Mouse (Mus musculus): Measurements from ENCODE around the gene Mup1. TPM values are rescaled to one million over a fixed set of nuclear protein-coding genes. Genes with fewer than 3 reads are reported as not detected.
"Not testable (repeated sequence)": the region's sequence is repeated elsewhere in the genome, so short reads cannot be mapped to it uniquely, and the experiment has no call there.

Gene Mup1
- polyA plus RNA-seq (2014; fragmentation: Nextera tagmentation; extraction: Ambion mirVana), result 0.29 TPM in 1 of 2 replicates, not detected in the other

DNA sequence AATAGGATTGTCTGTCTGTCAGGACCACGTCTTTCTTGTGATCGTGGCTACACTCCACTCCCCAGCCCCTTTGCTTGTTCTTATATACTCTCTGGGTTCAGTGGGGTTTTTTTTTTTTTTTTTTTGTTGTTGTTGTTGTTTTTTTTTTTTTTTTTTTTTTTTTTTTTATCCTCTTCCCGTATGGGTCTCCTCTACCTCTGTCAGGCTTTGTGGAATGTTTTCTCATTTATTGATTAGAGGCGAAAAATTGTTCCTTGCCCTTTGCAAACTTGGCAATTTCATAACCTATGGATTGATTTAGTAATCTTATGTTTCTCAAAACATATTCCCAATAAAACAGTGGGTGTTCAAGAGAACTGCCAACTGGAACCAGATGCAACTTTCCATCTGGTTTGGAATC, at the start of gene Mup1:
Gene Mup1, minus strand, starts transcription at position 101 of the 400 bp plus-strand sequence.
- WGBS, result 79% methylated on average over 2 of the region's 4 CpGs
- H3K4me2 ChIP-seq (ENCODE audit: low read depth, low read length); H3K4me1 ChIP-seq (ENCODE audit: control insufficient read depth, insufficient read depth, low read length); H3K9ac ChIP-seq (replicated peaks; ENCODE audit: low read length); DNase-seq (ENCODE audit: low spot score); H3K27ac ChIP-seq (replicated peaks; ENCODE audit: low read depth, low read length); H3K4me3 ChIP-seq (ENCODE audit: low read depth, low read length); ATAC-seq (replicated peaks; ENCODE audit: insufficient number of reproducible peaks, low FRiP score, low TSS enrichment, low read depth); H3K9me3 ChIP-seq (replicated peaks; ENCODE audit: control insufficient read depth, low read length); H3K36me3 ChIP-seq (replicated peaks; ENCODE audit: control insufficient read depth, insufficient read depth, low read depth, low read length); H3K27me3 ChIP-seq (ENCODE audit: control insufficient read depth, insufficient read depth, low read length): not testable (repeated sequence)

Other genes starting within 250 kb of the Mup1 start
- 0.59 TPM in 1 of 2 replicates, not detected in the other for gene Mup9, start 80.0 kb downstream of the Mup1 start, polyA plus RNA-seq (2014; fragmentation: Nextera tagmentation; extraction: Ambion mirVana)
- not detected in 2 replicates for gene Mup10, start 80.2 kb upstream of the Mup1 start, polyA plus RNA-seq (2014; fragmentation: Nextera tagmentation; extraction: Ambion mirVana)
- gene Mup11, start 160.5 kb upstream of the Mup1 start, polyA plus RNA-seq (2014; fragmentation: Nextera tagmentation; extraction: Ambion mirVana), result not detected in 2 replicates
- gene Mup12, start 239.4 kb upstream of the Mup1 start, polyA plus RNA-seq (2014; fragmentation: Nextera tagmentation; extraction: Ambion mirVana), result not detected in 2 replicates